Comparison of ENCODE assay signal across 10 mouse cellular contexts in genomic region chr17:5310425-5310888, GRCm38 (mm10).
DNase-seq lines count a peak whose midpoint lies in the region; ATAC-seq lines count a peak whose summit lies in the region.
"Had no signal": no experiment of that assay in that cellular context is flagged by ENCODE, and none has a peak within 500 bp of the region (broad histone marks: within the 10 kb centered on the region; RNA-seq: fewer than 3 reads in every experiment).

No protein-coding gene starts in this region.

- H3K9me3 ChIP-seq in heart, embryonic 13.5 days: no peaks in the 10 kb centered on the region
- H3K9me3 ChIP-seq in heart, embryonic 12.5 days (replicated peaks): no peaks in the 10 kb centered on the region
- H3K9me3 ChIP-seq: liver, embryonic 15.5 days had no signal

- peaks cover 34% of the 10 kb centered on the region for H3K4me1 ChIP-seq in heart, embryonic 13.5 days
- H3K4me1 ChIP-seq in heart, embryonic 12.5 days (replicated peaks): peaks cover 10% of the 10 kb centered on the region
- H3K4me1 ChIP-seq: liver, embryonic 15.5 days had no signal

- peak overlapping the region; percentile 15; the same call in 1 of the 2 replicates for H3K9ac ChIP-seq in heart, embryonic 13.5 days
- H3K9ac ChIP-seq in heart, embryonic 12.5 days: no peak overlapping the region; the same call in 1 of the 2 replicates
- H3K9ac ChIP-seq: liver, embryonic 15.5 days had no signal

- no peak overlapping the region for H3K4me2 ChIP-seq in heart, embryonic 13.5 days
- H3K4me2 ChIP-seq in heart, embryonic 12.5 days: no peak overlapping the region
- H3K4me2 ChIP-seq: liver, embryonic 15.5 days had no signal

- peaks cover 46% of the 10 kb centered on the region for H3K36me3 ChIP-seq in heart, embryonic 13.5 days
- H3K36me3 ChIP-seq in heart, embryonic 12.5 days: peaks cover 29% of the 10 kb centered on the region

- H3K27me3 ChIP-seq in heart, embryonic 13.5 days (replicated peaks): no peaks in the 10 kb centered on the region
- no peaks in the 10 kb centered on the region for H3K27me3 ChIP-seq in heart, embryonic 12.5 days (replicated peaks)
- H3K27me3 ChIP-seq: liver, embryonic 15.5 days had no signal

- no peak overlapping the region for H3K4me3 ChIP-seq in heart, embryonic 13.5 days
- H3K4me3 ChIP-seq in heart, embryonic 12.5 days: no peak overlapping the region
- H3K4me3 ChIP-seq: liver, embryonic 15.5 days had no signal

- H3K27ac ChIP-seq in heart, embryonic 13.5 days (replicated peaks): no peak overlapping the region
- no peak overlapping the region for H3K27ac ChIP-seq in heart, embryonic 12.5 days (ENCODE audit: poor library complexity, severe bottlenecking)
- H3K27ac ChIP-seq: kidney, postnatal 0 days; liver, embryonic 15.5 days had no signal

- WGBS in heart, embryonic 13.5 days: 79% methylated on average over 11 of the region's 11 CpGs
- WGBS in heart, embryonic 12.5 days: 86% methylated on average over 11 of the region's 11 CpGs

- DNase-seq in right cerebral cortex, adult 18-20 months: peak; percentile 49
- DNase-seq in right cerebral cortex, postnatal 14 days: no peak
- peak; percentile 79 to 80 for DNase-seq in layer of hippocampus, postnatal 36 days
- DNase-seq in urinary bladder, postnatal 25 days (ENCODE audit: low spot score): no peak
- DNase-seq in thymus, postnatal 10 days (ENCODE audit: low spot score in 2 of 2): no peak

- ATAC-seq in heart, embryonic 13.5 days (ENCODE audit: extremely low read depth, insufficient number of reproducible peaks, low FRiP score, low TSS enrichment): no peak
- ATAC-seq in heart, embryonic 12.5 days (ENCODE audit: insufficient number of reproducible peaks, low FRiP score): no peak
- no peak for ATAC-seq in megakaryocyte progenitor cell, adult 5-6 weeks (replicated peaks; ENCODE audit: poor library complexity)

Comparison
In these comparisons a context has a peak if more than half of its experiments do, and no peak if none do; other contexts are left out.
1. DNase-seq: peak in right cerebral cortex, adult 18-20 months (single experiment) and layer of hippocampus, postnatal 36 days (2 of 2); none in right cerebral cortex, postnatal 14 days (single experiment), urinary bladder, postnatal 25 days (single experiment) and thymus, postnatal 10 days (0 of 2).